Mouse (Mus musculus) cerebellum, postnatal 14 days (tissue): Measurements from ENCODE around the gene Unc5b.
"Not testable (repeated sequence)": the region's sequence is repeated elsewhere in the genome, so short reads cannot be mapped to it uniquely, and the experiment has no call there.

Source experiments
- DNase-seq, 2 experiments: peaks; one replicate each; pipeline ENCODE4 v3.0.0; 2021; ENCODE audit warnings: mixed read lengths in 2 of 2

Unc5b gene

DNA sequence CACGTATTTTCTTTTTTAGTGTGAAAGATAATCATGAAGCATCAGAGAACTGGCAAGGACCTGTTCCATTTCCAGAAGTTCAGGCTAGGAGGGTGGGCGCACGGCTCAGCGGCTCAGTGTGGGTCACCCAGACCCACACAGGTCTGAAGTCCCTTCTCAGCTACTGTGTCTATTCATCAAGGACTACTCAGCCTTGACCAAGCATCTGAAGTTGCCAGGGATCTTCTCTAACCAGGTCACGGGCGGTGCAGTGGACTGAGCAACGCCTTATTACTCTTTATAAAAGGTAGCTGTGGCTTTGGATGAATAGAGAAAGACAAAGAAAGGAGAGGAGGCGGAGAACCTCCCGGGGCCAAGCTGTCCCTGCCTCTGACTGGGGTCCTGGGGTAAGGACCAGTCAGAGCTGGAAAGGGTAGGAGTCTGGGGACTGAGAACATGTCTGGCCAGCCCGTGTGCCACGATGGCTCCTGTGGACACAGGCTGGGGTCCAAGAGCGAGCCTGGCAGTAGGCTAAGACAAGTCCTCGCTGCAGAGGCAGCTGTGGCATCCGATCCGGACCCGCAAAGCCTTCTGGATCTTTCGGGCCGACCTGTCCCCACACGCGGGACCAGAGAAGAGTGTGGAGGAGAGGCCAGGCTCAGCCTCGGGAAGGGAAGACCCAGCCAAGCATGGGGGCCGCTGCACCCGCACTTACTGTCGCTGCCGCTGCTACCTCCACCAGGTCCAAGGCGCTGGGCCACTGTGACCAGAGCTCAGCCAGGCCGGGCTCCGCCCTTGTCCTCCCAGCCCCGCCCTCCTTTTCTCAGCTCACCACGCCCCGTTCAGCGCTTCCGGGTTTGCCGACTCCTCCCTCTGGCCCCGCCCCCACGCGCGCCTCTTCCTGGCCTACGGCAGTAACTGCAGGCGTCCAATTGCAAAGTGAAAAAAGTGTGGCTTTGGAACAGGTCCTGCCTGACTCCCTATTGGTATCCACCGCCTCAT lies 79.1 kb downstream of the Unc5b start, which contains the start of gene Slc29a3:
TSS of gene Slc29a3 (minus strand) at position 755 of the 981 bp plus-strand sequence.
- peak; percentile 90 to 96 for DNase-seq

DNA sequence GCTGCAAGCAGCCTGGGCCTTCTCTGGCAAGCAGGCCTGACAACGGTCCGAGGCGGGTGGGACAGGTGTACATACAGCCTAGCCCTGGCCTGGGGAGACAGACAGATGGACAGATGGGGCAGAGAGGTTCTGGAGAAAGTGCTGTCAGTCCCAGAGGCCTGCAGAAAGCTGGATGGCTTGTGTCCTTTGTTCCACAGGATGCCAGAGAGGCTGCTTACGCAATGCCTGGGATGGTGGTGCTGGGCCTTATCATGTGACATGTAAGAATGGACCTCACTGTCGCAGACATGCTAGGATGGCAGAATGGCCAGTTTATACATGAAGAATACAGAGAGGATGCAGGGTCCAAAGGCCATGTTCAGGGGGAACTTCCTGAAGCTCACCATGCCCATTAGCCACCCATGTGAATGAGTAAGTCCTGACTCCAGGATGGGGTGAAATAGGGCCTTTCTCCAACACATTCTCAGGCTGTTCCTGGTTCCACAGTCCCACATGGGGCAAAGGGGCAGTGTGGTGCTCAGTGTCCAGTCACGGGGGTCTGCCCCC lies 83.6 kb downstream of the Unc5b start:
- no peak for DNase-seq

DNA sequence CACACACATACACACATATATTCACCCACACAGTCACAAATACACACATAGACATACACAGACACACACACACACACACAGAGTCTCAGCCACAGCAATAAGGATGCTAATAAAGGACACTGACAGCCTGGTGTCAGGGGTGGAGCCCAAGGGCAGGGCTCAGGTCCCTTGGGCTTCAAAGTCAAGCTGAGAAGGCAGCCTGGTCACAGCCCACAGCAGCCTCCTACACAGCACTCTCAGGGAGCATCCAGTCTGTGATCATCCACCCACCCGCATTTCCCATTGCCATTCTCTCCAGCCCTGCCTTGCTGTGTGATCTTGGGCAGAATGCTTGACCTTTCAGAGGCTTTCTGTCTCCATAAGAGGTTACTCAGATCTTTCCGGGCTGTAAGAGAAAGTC lies 84.9 kb downstream of the Unc5b start:
- no peak for DNase-seq

GRCm38 (mm10) chr10:60744543-60745290 lies 86.7 kb downstream of the Unc5b start:
- DNase-seq, result no peak

DNA sequence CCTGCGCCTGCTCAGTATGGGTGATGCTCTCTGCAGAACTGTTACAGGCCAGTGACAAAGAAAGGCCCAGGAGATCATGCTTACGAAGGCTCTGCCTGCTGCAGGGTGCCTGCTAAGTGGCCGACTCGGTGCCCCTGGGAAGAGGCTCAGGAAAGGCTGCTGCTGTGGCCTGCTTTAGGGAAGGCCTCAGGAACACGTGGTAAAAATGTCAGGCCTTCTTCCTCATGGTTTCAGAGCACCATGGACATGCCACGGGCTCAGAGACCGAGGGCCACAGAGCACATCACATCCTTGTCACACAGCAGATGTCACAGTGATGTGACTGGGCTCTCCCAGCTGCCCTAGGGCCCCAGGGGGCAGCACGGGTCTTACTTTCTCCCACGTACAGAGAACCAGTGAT lies 87.7 kb downstream of the Unc5b start:
- DNase-seq, result no peak

- no peak for DNase-seq
These were observed 88.4 kb downstream of the Unc5b start for GRCm38 (mm10) chr10:60742942-60743341.

- not testable (repeated sequence) for DNase-seq
These were observed 89.1 kb downstream of the Unc5b start for GRCm38 (mm10) chr10:60742296-60742695.

DNA sequence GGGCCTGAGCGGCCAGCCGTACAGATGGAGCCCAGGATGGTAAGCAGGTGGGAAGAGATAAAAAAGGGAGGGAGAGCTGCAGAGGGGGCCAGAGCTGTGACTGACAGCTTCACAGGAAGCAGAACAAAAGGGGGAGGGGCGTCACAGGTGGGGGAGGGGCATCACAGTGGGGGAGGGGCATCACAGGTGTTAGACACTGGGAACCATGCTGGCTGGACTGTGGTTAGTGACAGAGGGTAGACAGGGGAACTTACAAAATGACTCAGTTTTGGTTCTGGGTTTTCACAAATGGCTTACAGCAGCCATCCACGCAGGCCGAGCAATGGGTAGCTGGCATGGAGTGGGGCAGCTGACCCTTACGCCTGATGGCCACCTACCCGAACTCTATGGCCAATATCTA lies 89.9 kb downstream of the Unc5b start:
- no peak for DNase-seq

GRCm38 (mm10) chr10:60739619-60740363 lies 91.6 kb downstream of the Unc5b start:
- no peak for DNase-seq

DNA sequence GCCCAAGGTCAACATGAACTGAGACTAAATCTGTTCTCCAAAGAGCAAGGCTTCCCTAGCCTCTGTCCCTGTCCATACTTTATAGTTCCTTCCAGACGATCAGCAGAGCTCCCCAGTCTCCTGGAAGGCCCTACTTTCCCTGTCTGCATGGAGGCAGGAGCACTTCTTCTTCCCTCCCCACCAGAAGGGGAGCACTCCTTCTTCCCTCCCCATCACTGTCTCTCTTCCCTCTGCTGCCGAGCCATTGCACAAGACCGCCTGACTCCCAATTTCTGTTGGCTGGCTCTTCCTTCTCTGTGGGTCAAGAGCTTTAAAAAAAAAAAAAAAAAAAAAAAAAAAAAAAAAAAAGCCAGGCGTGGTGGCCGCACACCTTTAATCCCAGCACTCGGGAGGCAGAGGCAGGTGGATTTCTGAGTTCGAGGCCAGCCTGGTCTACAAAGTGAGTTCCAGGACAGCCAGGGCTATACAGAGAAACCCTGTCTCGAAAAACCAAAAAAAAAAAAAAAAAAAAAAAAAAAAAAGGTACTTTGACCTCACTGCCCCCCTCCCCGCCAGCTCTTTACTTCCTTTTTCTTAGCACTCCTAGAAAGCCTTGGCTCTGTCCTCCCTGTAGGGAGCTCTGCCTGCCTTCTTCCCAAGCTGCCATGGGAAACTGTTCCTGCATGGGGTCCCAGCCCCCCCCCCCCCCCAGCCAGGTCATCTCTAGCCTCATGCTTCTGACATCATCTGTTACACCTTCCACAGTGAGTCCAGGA lies 93.3 kb downstream of the Unc5b start:
- DNase-seq, result no peak

DNA sequence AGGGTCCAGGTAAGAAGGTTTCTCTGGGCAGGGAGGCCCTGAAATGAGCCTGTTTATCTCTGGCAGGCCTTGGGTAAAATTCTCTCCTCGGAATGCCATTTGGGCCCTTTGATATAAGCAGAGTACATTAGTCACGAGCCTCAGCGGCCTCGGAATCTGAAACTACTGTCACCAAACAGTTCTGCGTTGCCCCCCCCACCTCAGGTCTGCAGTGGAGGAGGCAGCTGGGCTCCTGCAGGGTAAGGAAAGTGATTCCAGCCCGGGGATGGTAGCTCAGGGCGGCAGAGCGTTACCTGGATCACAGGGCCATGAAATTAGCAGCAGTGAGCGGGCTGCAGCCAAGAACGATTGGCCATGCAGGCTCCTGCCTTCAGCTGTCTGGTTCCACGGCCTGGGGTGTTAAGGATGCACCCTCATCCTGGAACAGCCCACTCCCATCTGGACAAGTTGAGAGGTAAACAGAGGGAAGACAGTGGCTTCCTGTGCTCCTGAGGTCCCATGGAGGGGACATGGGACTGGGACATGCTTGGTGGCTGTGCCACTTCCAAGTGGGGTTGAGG lies 94.1 kb downstream of the Unc5b start:
- no peak for DNase-seq

DNA sequence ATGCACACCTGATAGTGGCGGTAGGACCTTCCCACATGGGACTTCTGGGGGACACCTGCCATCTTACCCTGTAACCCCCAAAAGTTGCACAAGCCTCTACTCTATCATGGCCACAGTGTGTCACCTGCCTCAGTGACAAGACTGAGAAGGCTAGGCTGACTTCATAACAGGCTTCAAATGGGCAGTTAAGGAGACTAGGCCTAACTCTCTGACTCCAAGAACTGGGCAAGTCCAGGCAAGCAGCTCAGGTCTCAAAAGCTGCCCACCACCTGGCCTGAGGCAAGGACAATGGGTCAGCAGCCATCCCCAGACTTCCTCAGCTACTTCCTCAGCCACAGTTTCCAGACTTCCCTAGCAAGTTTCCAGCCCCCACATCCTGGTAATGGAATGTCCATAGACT lies 95.6 kb downstream of the Unc5b start:
- no peak for DNase-seq

DNA sequence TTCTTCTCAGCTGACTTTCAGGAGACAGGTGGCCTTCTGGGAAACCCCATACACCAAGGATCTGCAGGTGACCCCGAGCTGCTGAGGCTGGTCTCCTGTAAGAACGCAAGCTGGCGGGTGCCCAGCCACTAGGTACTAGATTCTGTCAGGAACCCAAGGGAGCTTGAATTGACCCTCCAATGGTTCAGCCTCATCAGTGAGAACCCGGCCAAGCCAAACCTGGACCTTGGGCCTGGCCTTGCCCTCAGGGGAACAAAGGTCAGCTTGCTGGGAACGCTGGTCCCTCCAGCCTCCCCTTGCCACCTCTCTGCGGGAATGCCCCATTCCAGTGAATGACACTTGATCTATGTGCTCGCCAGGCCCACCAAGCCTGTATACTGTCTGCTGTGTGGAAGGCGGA lies 97.9 kb downstream of the Unc5b start:
- no peak for DNase-seq

- peak; percentile 20 to 29 for DNase-seq
These were observed 99.0 kb downstream of the Unc5b start for GRCm38 (mm10) chr10:60732397-60732861.

DNA sequence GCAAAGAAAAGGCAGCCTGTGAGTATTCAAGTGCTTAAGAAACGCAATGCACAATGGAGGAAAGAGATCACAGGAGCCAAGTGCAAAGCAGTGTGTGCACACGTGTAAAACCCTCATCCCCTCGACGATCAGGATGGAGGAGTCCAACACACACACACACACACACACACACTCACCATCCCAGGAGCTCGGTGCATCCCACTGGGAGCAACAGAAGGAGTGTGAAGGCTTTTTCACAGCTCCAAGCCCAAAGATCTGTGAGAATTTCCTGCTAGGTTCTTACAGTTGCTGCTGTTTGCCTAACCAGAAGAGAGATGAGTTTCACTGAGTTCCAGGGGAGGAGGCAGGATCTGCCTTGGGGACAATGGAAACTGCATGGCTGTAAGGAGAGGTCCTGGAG lies 99.6 kb downstream of the Unc5b start:
- no peak for DNase-seq

- DNase-seq, result no peak
These were observed 104.1 kb downstream of the Unc5b start for GRCm38 (mm10) chr10:60727301-60727700.

DNA sequence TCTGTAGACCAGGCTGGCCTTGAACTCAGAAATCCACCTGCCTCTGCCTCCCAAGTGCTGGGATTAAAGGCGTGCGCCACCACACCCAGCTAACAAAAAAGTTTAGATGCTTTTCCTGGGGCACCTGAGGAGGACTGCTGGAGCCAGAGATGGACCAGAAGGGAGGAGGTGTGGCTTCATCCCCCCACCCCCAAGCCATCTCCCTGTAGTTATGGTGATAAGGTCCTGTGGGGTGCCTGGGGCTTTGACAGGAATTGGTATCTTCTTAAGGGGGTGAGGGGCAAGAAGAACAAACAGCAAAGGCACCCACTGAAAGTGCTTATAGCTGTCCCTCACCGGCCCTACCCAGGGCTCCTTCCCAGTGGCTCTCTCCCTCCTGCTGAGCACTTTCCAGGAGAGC lies 104.5 kb downstream of the Unc5b start:
- DNase-seq, result no peak

DNA sequence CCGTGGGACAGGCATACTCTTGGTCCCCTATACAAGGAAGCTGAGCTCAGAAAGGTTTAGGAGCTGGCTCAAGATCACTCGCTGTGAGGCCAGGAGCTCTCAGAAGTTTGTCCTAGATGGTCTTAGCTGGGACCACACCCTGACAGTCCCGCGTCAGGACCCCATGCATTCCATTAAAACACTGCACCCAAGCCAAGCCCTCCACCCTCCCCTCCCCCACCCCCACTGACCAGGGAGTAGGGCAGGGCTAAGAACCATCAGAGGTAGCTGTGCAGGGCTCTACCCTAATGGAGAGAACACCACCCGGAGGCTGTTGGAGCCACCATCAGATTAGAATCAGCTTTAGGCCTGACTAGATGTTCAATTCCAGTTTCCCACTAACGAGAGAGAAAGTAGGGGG lies 106.9 kb downstream of the Unc5b start:
- no peak for DNase-seq

GRCm38 (mm10) chr10:60723345-60723744 lies 108.0 kb downstream of the Unc5b start:
- no peak for DNase-seq

GRCm38 (mm10) chr10:60721640-60722039 lies 109.7 kb downstream of the Unc5b start:
- no peak for DNase-seq

GRCm38 (mm10) chr10:60720461-60720860 lies 110.9 kb downstream of the Unc5b start:
- no peak for DNase-seq

- DNase-seq, result no peak
These were observed 112.9 kb downstream of the Unc5b start for GRCm38 (mm10) chr10:60718491-60718890.
